Mouse (Mus musculus) naive thymus-derived CD4-positive, alpha-beta T cell, adult 2 months (primary cell): Measurements from ENCODE around the gene Eif2s3x.

Experiments used
- DNase-seq: peaks from one replicate; pipeline ENCODE4 v3.0.0-alpha.2; 2011; ENCODE audit warnings: low read depth

Gene Eif2s3x

DNA sequence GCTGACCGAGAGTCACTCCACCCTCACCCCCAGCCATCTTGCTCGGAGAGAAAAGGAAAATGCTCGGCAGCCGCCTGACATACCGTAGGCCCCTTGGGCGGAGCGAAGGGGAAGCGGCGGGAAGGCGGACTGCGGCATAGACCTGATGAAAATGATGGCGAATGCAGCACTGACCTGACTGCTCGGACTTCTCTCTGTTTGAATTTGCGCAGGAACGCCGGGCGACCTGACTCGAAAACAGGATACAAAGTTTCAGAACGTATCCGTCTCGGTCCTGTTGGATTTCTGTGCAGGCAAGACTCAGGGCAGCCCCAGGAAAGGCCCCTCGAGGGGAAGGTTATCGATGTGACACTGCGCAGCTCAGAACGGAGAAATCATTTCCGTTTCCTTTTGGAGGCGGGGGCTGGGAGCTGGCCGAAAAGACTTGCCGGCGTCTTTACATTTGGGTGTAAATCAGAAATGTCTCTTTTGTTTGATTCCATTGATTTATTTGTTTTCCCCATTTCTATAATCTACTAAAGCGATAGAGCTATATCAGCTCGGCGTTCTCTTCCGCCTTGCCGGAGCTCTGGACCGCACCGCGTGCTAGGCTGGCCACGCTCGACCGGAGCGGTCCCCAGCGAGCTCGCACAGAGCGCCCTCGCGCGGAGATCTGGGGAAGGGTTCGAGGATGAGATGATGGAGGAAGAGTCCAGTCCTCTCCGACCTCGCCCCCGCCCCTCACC, at the start of gene Eif2s3x:
Gene Eif2s3x (minus strand): TSS at position 266 of the 725 bp plus-strand sequence.
- peak; percentile 91 for DNase-seq

DNA sequence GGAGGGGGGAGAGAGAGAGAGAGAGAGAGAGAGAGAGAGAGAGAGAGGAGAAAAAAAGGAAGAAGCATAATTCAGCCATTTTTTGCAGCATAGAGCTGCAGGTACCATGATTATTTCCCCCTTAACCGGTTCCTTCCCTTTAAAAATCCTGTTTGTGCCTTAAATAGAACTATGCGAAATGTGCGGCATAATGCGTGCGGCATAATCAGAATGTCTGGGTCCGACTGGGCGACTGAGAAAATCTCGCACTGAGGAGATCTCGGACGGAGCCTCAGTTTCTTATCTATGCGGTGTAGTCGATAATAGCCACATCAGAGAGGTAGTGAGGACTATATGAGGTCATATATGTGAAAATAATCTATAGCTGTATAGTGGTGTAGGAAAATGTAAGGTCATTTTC, 22.9 kb upstream of the Eif2s3x start:
- DNase-seq = no peak

DNA sequence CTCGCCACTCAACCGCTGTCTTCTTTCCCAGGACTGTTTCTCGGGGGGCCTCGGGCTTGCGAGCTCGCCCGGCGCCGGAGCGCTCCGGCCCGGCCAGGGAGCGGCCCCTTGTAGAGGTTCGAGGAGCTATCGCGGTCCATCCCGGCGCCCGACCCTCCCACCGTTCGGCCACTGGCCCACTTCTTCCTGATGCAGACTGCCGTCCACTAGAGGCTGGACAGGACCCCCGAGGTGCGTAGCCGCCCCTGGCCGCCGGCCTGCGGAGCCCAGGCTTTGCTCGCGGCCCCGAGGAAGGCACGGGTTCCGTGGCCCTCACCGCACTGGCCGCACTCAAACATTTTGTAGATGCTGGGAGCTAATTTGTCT, 22.5 kb upstream of the Eif2s3x start:
- DNase-seq = peak; percentile 37

DNA sequence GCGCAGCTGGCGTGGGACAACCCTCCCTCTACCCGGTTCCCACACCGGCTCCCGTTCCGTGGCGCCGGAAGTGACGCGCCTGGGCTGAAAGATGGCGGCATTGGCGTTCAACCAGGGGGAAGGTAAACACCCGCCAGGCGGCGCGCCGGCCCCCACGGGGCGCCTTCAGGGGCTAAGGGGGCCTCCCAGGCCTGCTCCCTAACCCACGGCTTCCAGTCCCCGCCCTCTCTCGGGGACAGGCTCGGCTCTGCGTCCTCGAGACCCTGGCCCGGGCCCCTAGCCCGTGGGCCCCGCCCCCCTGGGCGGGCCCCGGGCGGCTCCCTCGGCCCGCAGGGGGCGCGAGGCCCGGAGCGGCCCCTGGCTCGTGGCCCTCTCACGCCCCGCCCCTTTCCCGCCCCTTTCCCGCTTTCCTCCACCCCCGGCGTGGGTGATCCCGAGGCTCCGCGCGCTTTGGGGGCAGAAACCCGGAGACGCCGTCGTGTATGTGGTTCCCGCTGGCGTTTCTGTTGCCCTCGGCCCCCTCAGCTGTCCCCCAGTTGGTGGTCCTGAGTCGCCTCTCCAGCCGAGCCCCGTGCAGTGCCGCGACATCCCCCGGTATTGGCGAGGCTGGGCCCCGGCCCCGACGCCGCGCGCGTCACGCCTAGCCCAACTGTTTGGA, 22.0 kb upstream of the Eif2s3x start, which contains the start of gene Klhl15:
Gene Klhl15 (plus strand): TSS at position 68 of the 658 bp plus-strand sequence.
- peak; percentile 88 for DNase-seq

DNA sequence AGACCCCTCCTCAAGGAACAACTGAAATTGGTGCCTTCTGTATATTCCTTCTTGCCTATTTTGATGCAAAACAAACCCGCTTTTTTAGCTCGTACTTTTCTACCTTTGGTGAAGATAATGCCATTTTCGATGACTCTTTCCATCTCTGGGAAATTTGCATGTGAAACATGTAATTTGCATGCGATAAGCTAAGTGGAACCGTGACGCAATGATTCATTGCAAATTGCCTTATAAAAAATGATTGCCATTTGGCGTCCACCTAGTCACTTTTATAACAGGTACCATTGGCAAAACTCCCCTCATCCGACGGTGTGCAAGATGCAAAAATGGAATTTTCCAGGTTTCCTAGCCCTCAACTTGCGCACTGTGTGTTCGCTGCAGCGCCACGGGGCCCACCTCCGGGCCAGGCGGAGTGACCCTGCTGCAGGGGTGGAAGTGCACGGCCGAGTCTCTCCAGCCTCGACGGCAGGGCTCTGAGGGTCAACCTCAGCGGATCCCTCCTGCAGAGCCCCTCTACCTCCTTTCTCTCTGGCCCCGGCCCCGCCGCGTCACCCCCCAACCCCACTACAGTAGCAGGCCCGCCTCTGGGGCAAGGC, 21.4 kb upstream of the Eif2s3x start:
- DNase-seq = peak; percentile 52

DNA sequence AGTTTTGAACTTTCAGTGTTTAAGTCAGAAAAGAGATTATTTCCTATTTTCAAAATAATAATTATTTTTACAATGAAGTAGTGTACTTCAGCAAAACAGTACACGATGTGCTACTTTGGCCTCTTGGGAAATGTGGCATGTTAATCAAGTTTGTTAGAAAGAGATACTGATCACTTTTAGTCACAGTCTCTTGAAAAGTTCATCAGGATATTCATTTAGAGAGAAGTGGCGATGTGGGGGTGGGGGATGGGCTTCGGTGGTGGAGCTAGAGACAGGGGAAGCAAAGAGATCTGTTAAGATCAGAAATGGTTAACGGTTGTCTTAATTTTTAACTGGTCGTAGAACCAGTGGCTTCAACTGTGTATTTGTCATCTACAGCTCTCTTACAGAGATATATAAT, 20.8 kb upstream of the Eif2s3x start:
- DNase-seq = peak; percentile 30

DNA sequence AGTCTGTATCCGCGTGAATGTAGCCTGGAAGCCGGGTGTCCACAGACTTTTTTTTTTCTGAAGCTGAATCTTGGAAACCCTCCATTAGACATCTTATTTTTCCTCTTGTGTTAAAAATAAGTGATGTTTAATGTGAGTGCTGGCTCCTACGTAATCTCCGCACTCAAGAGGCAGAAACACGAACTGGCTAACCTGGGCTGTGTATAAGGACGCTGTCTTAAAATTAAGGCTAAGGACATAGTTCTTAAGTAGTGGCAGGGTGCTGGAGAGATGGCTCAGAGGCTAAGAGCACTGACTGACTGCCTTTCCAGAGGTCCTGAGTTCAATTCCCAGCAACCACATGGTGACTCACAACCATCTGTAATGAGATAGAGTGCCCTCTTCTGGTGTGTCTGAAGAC, 722 bp upstream of the Eif2s3x start:
- DNase-seq = no peak

DNA sequence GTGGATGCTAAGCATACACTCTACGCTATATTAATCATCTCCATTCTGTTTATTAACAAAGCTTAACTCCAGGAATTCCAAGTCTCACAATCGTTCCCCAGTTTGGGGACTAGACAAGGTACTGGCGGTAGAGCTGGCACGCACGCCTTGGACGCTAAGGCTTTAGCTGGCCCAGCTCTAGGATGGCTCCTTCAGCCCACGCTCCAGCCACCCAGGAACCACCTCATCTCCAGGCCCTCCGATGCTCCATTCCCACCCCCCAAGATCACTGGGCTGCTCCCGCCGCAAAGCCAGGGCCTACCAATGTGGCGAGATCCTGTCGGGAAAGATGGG, 432 bp downstream of the Eif2s3x start:
- no peak for DNase-seq

DNA sequence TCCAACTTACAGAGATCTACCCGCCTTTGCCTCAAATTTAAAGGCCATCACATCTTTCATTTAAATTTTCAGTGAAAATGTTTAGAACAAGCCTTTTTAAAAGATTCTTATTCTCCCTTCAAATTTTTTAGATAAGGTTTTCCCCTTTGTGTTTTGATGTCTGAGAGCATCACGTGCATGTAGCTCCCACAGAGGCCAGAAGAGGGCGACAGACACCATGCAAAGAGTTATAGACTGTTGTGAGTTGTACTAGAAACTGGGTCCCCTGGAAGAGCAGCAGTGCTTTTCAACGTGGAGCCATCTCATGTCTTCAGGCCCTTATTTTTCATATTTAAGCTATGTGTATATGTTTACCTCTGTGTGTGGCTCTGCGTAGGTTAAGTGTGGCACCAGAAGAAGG, 14.9 kb downstream of the Eif2s3x start:
- DNase-seq = peak; percentile 55

DNA sequence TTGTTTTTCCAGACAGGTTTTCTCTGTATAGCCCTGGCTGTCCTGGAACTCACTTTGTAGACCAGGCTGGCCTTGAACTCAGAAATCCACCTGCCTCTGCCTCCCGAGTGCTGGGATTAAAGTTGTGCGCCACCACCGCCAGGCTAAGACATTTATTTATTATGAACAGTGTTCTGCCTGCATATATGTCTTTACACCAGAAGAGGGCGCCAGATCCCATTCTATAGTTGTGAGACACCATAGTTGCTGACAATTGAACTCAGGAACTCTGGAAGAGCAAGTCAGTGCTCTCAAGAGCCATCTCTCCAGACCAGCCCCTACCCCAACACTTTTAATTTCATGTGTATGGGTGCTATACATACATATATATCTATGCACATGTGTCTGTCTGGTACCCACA, 18.8 kb downstream of the Eif2s3x start:
- DNase-seq = peak; percentile 67

DNA sequence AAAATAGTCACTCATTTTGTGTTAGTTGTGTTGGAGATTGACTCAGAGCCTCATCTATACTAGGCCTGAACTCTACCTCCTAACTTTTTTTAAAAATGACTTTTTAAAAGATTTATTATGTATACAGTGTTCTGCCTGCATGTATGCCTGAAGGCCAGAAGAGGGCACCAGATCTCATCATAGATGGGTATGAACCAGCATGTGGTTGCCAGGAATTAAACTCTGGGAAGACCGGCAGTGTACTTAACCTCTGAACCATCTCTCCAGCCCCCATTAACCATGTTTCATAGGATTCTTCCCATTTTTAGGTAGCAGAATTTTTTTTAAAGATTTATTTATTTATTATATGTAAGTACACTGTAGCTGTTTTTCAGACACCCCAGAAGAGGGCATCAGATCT, 27.5 kb downstream of the Eif2s3x start:
- DNase-seq = peak; percentile 37

DNA sequence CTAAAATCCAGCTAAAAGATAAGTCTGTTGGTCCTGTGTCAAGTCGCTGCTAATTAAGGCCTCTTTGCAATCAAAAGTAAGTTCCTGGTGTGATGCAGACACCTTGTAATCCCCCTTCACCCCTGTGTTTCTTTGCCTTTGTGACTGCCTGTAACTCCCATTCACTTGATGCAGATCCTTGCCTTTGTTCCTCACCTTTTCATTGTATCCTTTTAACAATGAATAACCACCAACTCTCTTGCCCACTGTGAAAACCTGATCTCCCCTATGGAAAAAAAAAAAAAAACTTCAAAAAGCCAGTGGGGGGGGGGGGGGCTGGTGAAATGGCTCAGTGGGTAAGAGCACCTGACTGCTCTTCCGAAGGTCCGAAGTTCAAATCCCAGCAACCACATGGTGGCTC, 28.8 kb downstream of the Eif2s3x start:
- no peak for DNase-seq

DNA sequence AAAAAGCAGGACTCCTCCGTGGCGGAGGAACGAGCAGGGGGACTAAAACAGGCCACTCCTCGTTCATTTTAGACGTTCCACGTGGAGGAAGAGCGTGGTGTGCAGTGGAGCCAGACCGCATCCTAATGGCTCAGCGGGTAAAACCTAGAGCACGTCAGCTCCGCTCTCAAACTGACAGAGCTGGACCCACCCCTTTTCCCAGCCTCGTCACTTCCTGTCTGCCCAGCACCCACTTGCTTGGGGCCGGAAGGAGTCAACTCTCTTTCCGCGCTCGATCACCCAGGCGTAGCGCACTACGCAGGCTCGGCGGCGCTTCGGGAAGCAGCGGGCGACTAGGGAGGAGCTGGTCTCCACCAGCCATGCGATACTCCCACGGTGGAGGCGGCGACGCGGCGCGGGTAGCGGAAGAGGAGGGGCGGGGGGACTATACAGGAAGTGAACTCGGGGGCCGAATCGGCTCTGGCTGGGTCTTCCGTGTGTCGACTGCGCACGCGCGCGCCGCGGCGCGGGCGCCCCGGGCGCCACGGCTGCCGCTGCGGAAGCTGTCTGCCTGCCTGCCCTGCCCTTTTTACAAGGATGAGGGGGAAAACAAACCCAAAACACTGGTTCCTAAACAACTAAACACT, 34.8 kb downstream of the Eif2s3x start:
- peak; percentile 94 for DNase-seq

DNA sequence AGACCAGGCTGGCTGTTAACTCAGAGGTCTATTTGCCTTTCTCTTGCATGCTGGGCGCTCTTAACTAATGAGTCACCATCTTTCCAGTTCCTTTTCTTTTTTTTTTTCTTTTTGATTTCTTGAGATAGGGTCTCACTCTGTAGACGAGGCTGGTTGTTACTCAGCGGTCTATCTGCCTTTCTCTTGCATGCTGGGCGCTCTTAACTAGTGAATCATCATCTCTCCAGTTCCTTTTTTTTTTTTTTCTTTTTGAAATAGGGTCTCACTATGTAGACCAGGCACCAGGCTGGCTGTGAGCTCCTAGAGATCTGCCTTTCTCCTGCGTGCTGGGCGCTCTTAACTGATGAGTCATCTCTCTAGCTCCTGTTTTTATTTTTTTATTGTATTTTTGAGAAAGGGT, 43.3 kb downstream of the Eif2s3x start:
- DNase-seq = no peak

DNA sequence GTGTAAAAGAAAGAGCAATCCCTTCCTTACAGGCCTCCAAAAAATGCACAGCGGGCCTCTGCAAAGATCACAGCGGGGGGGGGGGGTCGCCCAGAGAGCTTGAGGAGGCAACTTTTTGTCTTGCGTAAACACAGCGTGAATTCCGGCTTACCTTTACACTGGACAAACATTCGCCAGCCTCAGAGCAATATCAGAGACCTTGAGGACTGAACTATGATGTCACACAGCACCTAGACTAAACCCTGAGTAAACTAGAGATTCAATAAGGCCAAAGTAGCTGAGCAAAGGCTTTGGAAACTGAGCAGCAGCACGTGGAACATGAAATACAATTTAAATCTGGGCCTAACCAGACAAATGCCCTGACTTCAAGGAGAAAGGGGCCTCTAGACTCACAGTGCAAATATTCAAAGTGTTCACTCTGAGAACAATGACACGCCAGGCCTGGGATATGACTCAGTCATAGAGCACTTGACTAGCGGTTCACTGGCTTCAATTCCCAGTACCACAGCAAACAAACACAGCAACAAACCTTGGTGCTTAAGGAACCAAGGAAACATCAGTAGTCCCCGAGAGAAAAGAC, 60.3 kb downstream of the Eif2s3x start:
- DNase-seq = no peak

DNA sequence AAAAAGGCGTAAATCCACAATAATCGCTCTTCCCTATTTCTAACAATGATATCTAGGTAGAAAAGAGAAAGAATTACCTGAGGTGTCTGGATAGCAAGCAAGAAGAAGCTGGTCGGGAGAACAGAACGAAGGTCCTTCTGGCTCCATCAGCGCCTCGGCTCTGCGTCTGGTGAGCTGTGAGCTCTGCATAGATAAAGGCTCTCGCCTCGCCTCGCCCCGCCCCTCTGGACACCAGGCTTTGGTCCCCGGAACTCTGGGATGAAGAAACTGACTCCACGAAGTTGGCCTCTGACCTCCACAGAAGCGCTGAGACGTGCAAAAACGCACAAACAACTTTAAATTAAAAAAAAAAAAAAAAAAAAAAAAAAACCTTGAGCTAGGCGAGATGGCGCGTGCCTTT, 62.2 kb downstream of the Eif2s3x start:
- no peak for DNase-seq

DNA sequence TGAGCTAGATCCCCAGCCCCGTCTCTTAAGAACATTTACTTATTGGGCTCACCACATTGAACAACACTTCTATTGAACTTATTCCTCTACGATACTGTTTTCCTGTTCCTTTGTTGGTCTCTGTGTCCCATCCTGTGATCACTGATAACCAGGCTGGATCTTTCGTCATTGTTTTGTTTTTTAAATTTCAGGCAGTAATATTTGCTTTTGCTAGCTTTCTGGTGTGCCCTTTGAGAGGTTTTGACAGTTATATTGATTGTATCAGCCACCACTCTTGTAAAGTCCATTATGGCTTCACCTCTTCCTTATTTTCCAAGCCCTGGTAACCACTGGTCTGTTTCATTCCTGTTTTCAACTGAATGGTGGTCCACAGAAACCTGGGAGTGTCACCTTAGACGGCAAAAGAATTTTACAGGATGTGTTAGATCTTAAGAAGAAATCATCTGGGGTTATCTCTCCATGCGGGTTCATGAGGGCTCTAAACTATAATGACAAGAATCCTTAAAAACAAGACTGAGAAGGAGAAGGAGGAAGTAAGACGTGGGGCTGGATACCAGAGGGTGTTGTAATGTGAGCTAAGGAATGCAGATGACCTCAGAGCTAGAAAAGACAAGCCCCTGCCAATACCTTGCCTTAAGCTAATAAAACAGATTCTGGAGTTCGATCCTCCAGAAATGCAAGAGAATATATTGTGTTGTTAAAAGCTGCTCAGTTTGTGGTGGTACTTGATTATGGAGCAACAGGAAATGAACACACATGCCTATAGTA, 70.5 kb downstream of the Eif2s3x start:
- no peak for DNase-seq

DNA sequence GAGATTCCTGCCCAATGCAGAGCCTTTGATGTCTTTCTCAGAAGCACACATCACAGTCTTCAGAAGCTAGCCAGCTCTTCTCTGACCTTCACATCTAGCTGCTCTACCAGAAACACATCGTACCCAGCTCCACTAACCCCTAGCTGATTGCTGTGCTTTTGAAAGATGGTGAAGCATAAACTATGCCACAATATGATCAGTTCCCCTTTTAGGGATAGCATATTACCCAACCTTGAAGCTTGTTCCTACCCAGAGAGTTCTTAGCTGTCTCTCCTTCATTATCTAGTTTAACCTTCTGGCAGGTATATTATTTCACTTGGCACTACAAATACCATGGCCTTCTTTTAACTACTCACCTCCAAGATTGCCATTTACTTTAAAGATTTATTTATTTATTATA, 72.6 kb downstream of the Eif2s3x start:
- no peak for DNase-seq
